Mouse (Mus musculus): ENCODE measurements around the gene Cuedc1. TPM values are rescaled to one million over a fixed set of nuclear protein-coding genes. Genes with fewer than 3 reads are reported as not detected.

Cuedc1 gene
- polyA plus RNA-seq, 1 experiment from 2014 or later, result 50.2 TPM

- no peaks in the 10 kb centered on the region for H3K27me3 ChIP-seq (replicated peaks)
- no peaks in the 10 kb centered on the region for H3K9me3 ChIP-seq
- H3K36me3 ChIP-seq, result no peaks in the 10 kb centered on the region
- peaks cover 14% of the 10 kb centered on the region for H3K4me1 ChIP-seq
- H3K4me2 ChIP-seq (replicated peaks), result no peak overlapping the region
- H3K9ac ChIP-seq, result no peak overlapping the region
- 75% methylated on average over 5 of the region's 5 CpGs for WGBS
- H3K27ac ChIP-seq, result no peak overlapping the region
- no peak overlapping the region for H3K4me3 ChIP-seq
- ATAC-seq (ENCODE audit: low FRiP score, low read depth), result no peak
These were observed 7.6 kb upstream of the Cuedc1 start for GRCm38 (mm10) chr11:88090293-88090692.

DNA sequence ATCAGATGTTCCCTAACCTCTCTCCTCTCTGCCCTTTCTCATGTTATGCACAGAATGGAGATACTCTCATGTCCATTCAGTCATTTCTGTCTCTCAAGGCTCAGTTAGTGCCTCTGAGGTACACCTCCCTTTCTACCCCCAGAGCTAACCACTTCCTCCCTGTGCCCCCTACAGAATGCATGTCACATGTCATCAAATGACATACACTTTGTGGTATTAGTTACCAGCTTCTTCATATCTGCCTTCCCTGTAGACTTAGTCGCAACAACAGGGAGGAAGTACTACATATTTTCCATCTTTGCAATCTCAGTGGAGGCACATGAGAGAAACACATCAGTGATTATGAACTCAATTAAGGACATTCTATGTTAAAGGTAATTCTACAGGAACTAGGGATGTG lies 5.9 kb upstream of the Cuedc1 start:
- H3K27me3 ChIP-seq (replicated peaks), result no peaks in the 10 kb centered on the region
- H3K4me3 ChIP-seq, result no peak overlapping the region
- no peak overlapping the region for H3K9ac ChIP-seq
- ATAC-seq (ENCODE audit: low FRiP score, low read depth), result no peak
- H3K27ac ChIP-seq, result no peak overlapping the region
- WGBS, result 93% methylated on average over 1 of the region's 1 CpGs
- no peaks in the 10 kb centered on the region for H3K9me3 ChIP-seq
- peaks cover 5% of the 10 kb centered on the region; the same call in 1 of the 2 replicates for H3K4me1 ChIP-seq
- H3K36me3 ChIP-seq, result no peaks in the 10 kb centered on the region
- H3K4me2 ChIP-seq (replicated peaks), result no peak overlapping the region

GRCm38 (mm10) chr11:88097173-88097572 lies 685 bp upstream of the Cuedc1 start:
- no peak overlapping the region for H3K27ac ChIP-seq
- H3K4me3 ChIP-seq, result no peak overlapping the region
- peak overlapping the region; percentile 84 for H3K4me2 ChIP-seq (replicated peaks)
- H3K9ac ChIP-seq, result no peak overlapping the region
- peaks cover 32% of the 10 kb centered on the region for H3K4me1 ChIP-seq
- no peaks in the 10 kb centered on the region for H3K9me3 ChIP-seq
- H3K36me3 ChIP-seq, result no peaks in the 10 kb centered on the region
- no peak for ATAC-seq (ENCODE audit: low FRiP score, low read depth)
- 36% methylated on average over 4 of the region's 4 CpGs for WGBS
- no peaks in the 10 kb centered on the region for H3K27me3 ChIP-seq (replicated peaks)

GRCm38 (mm10) chr11:88098787-88099598 lies 1.1 kb downstream of the Cuedc1 start:
- under 1% methylated on average over 95 of the region's 95 CpGs for WGBS
- H3K4me1 ChIP-seq, result peaks cover 32% of the 10 kb centered on the region
- peak; percentile 76 for ATAC-seq (ENCODE audit: low FRiP score, low read depth)
- H3K27me3 ChIP-seq (replicated peaks), result no peaks in the 10 kb centered on the region
- peak overlapping the region; percentile 99 for H3K9ac ChIP-seq
- H3K9me3 ChIP-seq, result no peaks in the 10 kb centered on the region
- peak overlapping the region; percentile 87 for H3K27ac ChIP-seq
- no peaks in the 10 kb centered on the region for H3K36me3 ChIP-seq
- H3K4me3 ChIP-seq, result peak overlapping the region; percentile 89
- peak overlapping the region; percentile 84 for H3K4me2 ChIP-seq (replicated peaks)

GRCm38 (mm10) chr11:88099599-88100023 lies 1.8 kb downstream of the Cuedc1 start:
- no peaks in the 10 kb centered on the region for H3K36me3 ChIP-seq

GRCm38 (mm10) chr11:88100170-88100569 lies 2.3 kb downstream of the Cuedc1 start:
- H3K27ac ChIP-seq, result no peak overlapping the region
- peak overlapping the region; percentile 89 for H3K4me3 ChIP-seq
- H3K4me1 ChIP-seq, result peaks cover 32% of the 10 kb centered on the region
- H3K36me3 ChIP-seq, result no peaks in the 10 kb centered on the region
- peak overlapping the region; percentile 99; the same call in 1 of the 2 replicates for H3K9ac ChIP-seq
- peak overlapping the region; percentile 84 for H3K4me2 ChIP-seq (replicated peaks)
- H3K9me3 ChIP-seq, result no peaks in the 10 kb centered on the region
- whole genome bisulfite sequencing, result 34% methylated on average over 4 of the region's 4 CpGs
- no peak for ATAC-seq (ENCODE audit: low FRiP score, low read depth)
- no peaks in the 10 kb centered on the region for H3K27me3 ChIP-seq (replicated peaks)

More at GRCm38 (mm10) chr11:88099599-88100023, 1.8 kb downstream of the Cuedc1 start:
- ATAC-seq (ENCODE audit: low FRiP score, low read depth), result peak; percentile 66
- no peaks in the 10 kb centered on the region for H3K9me3 ChIP-seq
- H3K4me3 ChIP-seq, result peak overlapping the region; percentile 89
- H3K4me1 ChIP-seq, result peaks cover 32% of the 10 kb centered on the region
- H3K9ac ChIP-seq, result peak overlapping the region; percentile 99
- under 1% methylated on average over 38 of the region's 38 CpGs for WGBS
- H3K27me3 ChIP-seq (replicated peaks), result no peaks in the 10 kb centered on the region
- peak overlapping the region; percentile 87 for H3K27ac ChIP-seq
- peak overlapping the region; percentile 84 for H3K4me2 ChIP-seq (replicated peaks)

DNA sequence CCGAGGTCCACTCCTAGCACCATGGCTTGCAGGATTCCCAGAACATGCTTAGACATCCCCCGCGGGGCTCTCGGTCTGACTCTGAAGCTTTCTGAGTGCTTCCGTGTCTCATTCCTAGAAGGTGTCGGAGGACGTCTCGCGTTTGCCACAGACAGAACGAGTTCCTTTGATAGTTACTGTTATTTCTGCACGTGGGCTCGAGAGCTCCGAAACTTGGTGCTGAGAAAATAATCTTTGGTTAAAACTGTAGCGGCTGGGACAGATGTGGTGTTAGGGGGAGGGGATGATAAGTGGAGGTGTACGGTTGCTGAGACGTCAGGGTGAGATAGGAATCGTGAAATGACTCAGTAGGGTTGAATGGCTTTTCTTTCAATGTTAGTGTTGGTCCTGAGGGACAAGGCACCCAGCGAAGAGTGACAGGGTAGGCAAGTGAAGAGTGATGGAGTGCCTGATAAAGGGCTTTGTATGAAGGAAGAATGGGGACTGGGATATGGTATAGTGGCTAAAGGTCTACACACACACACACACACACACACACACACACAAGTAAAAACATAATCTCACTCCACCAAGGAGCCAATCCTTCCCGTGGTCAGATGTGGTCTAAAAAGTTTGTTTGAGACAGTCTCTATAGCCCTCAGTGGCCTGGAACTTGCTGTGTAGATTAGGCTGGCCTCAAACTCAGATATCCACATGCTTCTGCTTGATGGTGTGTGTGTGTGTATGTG lies 5.5 kb downstream of the Cuedc1 start:
- no peaks in the 10 kb centered on the region for H3K36me3 ChIP-seq
- no peak overlapping the region for H3K9ac ChIP-seq
- no peak overlapping the region for H3K27ac ChIP-seq
- no peaks in the 10 kb centered on the region for H3K27me3 ChIP-seq (replicated peaks)
- H3K9me3 ChIP-seq, result no peaks in the 10 kb centered on the region
- peaks cover 31% of the 10 kb centered on the region for H3K4me1 ChIP-seq
- H3K4me2 ChIP-seq (replicated peaks), result no peak overlapping the region
- H3K4me3 ChIP-seq, result no peak overlapping the region
- 92% methylated on average over 19 of the region's 19 CpGs for WGBS
- no peak for ATAC-seq (ENCODE audit: low FRiP score, low read depth)

- Histone ChIP-seq H3K9ac (no peak overlapping the region), H3K27ac (no peak overlapping the region), H3K27me3 (replicated peaks) (no peaks in the 10 kb centered on the region), H3K4me2 (replicated peaks) (no peak overlapping the region), H3K4me3 (no peak overlapping the region), H3K9me3 (no peaks in the 10 kb centered on the region), H3K4me1 (peaks cover 28% of the 10 kb centered on the region), H3K36me3 (no peaks in the 10 kb centered on the region)
- no peak for ATAC-seq (ENCODE audit: low FRiP score, low read depth)
- WGBS, result 80% methylated on average over 6 of the region's 6 CpGs
These were observed 7.8 kb downstream of the Cuedc1 start for GRCm38 (mm10) chr11:88105494-88106291.

- H3K27me3 ChIP-seq (replicated peaks), result no peaks in the 10 kb centered on the region
- 82% methylated on average over 8 of the region's 8 CpGs for WGBS
- H3K27ac ChIP-seq, result no peak overlapping the region
- no peaks in the 10 kb centered on the region for H3K36me3 ChIP-seq
- H3K9ac ChIP-seq, result no peak overlapping the region
- H3K4me3 ChIP-seq, result no peak overlapping the region
- peaks cover 25% of the 10 kb centered on the region for H3K4me1 ChIP-seq
- H3K4me2 ChIP-seq (replicated peaks), result no peak overlapping the region
- no peak for ATAC-seq (ENCODE audit: low FRiP score, low read depth)
- H3K9me3 ChIP-seq, result no peaks in the 10 kb centered on the region
These were observed 8.4 kb downstream of the Cuedc1 start for GRCm38 (mm10) chr11:88106292-88106554.

- Histone ChIP-seq H3K27ac (no peak overlapping the region), H3K4me2 (replicated peaks) (no peak overlapping the region), H3K4me3 (no peak overlapping the region), H3K27me3 (replicated peaks) (no peaks in the 10 kb centered on the region), H3K36me3 (no peaks in the 10 kb centered on the region), H3K4me1 (peaks cover 37% of the 10 kb centered on the region), H3K9ac (no peak overlapping the region), H3K9me3 (no peaks in the 10 kb centered on the region)
- ATAC-seq (ENCODE audit: low FRiP score, low read depth), result no peak
- 87% methylated on average over 4 of the region's 4 CpGs for WGBS
These were observed 9.5 kb downstream of the Cuedc1 start for GRCm38 (mm10) chr11:88107365-88107764.

DNA sequence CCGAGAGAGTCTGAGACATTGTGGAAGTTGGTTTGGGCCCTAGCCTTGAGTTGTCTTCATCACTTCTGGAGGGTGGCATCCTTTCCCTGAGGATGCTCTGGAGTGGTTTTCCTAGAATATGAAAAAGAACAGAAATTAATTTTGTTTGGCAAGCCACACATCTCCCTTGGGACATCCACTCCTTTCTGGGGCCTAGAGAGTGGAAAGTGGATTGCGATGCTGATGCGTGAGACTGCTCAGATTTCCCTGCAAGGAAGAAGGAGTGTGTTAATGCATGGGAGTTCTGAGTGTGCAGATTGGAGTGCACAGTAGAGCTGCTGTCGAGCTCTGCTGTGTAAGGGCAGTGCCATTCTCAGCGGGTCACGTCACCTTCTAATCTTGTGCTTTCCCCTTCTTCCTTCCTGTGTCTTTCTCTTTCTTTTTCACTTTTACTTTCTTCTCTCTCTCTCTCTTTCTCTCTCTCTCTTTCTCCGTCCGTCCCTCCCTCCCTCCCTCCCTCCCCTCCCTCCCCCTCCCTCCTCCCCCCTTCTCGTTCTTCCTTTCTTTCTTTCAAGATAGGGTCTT lies 12.3 kb downstream of the Cuedc1 start:
- H3K4me3 ChIP-seq, result no peak overlapping the region
- ATAC-seq (ENCODE audit: low FRiP score, low read depth), result no peak
- H3K4me2 ChIP-seq (replicated peaks), result no peak overlapping the region
- 62% methylated on average over 9 of the region's 9 CpGs for WGBS
- H3K27ac ChIP-seq, result no peak overlapping the region
- H3K9me3 ChIP-seq, result no peaks in the 10 kb centered on the region
- no peaks in the 10 kb centered on the region for H3K36me3 ChIP-seq
- peaks cover 63% of the 10 kb centered on the region for H3K4me1 ChIP-seq
- no peaks in the 10 kb centered on the region for H3K27me3 ChIP-seq (replicated peaks)
- no peak overlapping the region for H3K9ac ChIP-seq

- no peak overlapping the region for H3K27ac ChIP-seq
- WGBS, result 40% methylated on average over 13 of the region's 13 CpGs
- H3K9ac ChIP-seq, result no peak overlapping the region
- H3K4me3 ChIP-seq, result no peak overlapping the region
- no peaks in the 10 kb centered on the region for H3K27me3 ChIP-seq (replicated peaks)
- no peak overlapping the region for H3K4me2 ChIP-seq (replicated peaks)
- H3K9me3 ChIP-seq, result no peaks in the 10 kb centered on the region
- peaks cover 67% of the 10 kb centered on the region for H3K4me1 ChIP-seq
- no peaks in the 10 kb centered on the region for H3K36me3 ChIP-seq
- no peak for ATAC-seq (ENCODE audit: low FRiP score, low read depth)
These were observed 14.2 kb downstream of the Cuedc1 start for GRCm38 (mm10) chr11:88112078-88112477.
